Mouse (Mus musculus) stomach, postnatal 0 days (tissue): ENCODE measurements around the gene Rgma.

Experiments
- CTCF ChIP-seq: IDR thresholded peaks from 2 replicates; pipeline ENCODE4 v1.5.1; 2016; ENCODE audit warnings: antibody characterized with exemption, low read depth, mild to moderate bottlenecking, moderate library complexity
- EP300 ChIP-seq: optimal IDR thresholded peaks from 2 replicates; pipeline ENCODE3; 2016; ENCODE audit warnings: antibody characterized with exemption

GRCm38 (mm10) chr7:73367681-73368464 lies 7.4 kb upstream of the Rgma start:
- no peak for TF ChIP-seq EP300
- TF ChIP-seq CTCF, result no peak
